Mouse (Mus musculus): ENCODE data around the gene Polg2. TPM values are rescaled to one million over a fixed set of nuclear protein-coding genes. Genes with fewer than 3 reads are reported as not detected.
"Not testable (repeated sequence)": the region's sequence is repeated elsewhere in the genome, so short reads cannot be mapped to it uniquely, and the experiment has no call there.

Polg2 gene
- total RNA-seq, 4 experiments from 2014 or later, result 2.8 to 4.6 (median 4.0) TPM

- no peak for DNase-seq (ENCODE audit: low spot score in 2 of 2)
These were observed 10.3 kb upstream of the Polg2 start for GRCm38 (mm10) chr11:106789649-106790048.

- DNase-seq (ENCODE audit: low spot score in 2 of 2), result peak in 1 of 2 experiments; percentile 98
These were observed 9.6 kb upstream of the Polg2 start, which contains the start of the genes Ddx5 and Cep95 for GRCm38 (mm10) chr11:106788775-106789459. Gene Ddx5, minus strand, starts transcription at chr11:106789185. Gene Cep95, plus strand, starts transcription at chr11:106789252.

- DNase-seq (ENCODE audit: low spot score in 2 of 2), result peak; percentile 95 to 99
These were observed 8.9 kb upstream of the Polg2 start for GRCm38 (mm10) chr11:106788026-106788774.

- peak; percentile 75 to 84 for DNase-seq (ENCODE audit: low spot score in 2 of 2)
These were observed 8.0 kb upstream of the Polg2 start for GRCm38 (mm10) chr11:106787131-106788025.

- DNase-seq (ENCODE audit: low spot score in 2 of 2), result no peak
These were observed 5.7 kb upstream of the Polg2 start for GRCm38 (mm10) chr11:106785043-106785442.

- no peak for DNase-seq (ENCODE audit: low spot score in 2 of 2)
These were observed 5.1 kb upstream of the Polg2 start for GRCm38 (mm10) chr11:106784476-106784875.

GRCm38 (mm10) chr11:106782841-106783764, 3.8 kb upstream of the Polg2 start:
- DNase-seq (ENCODE audit: low spot score in 2 of 2), result no peak

- not testable (repeated sequence) for DNase-seq (ENCODE audit: low spot score in 2 of 2)
These were observed 2.9 kb upstream of the Polg2 start for GRCm38 (mm10) chr11:106782271-106782670.

- no peak for DNase-seq (ENCODE audit: low spot score in 2 of 2)
These were observed 1.4 kb upstream of the Polg2 start for GRCm38 (mm10) chr11:106780590-106781220.

- DNase-seq (ENCODE audit: low spot score in 2 of 2), result no peak
These were observed 720 bp upstream of the Polg2 start for GRCm38 (mm10) chr11:106780089-106780425.

GRCm38 (mm10) chr11:106778589-106779387, 549 bp downstream of the Polg2 start:
- no peak for DNase-seq (ENCODE audit: low spot score in 2 of 2)

- DNase-seq (ENCODE audit: low spot score in 2 of 2), result no peak
These were observed 1.2 kb downstream of the Polg2 start for GRCm38 (mm10) chr11:106778132-106778531.

- no peak for DNase-seq (ENCODE audit: low spot score in 2 of 2)
These were observed 1.9 kb downstream of the Polg2 start for GRCm38 (mm10) chr11:106777395-106777794.

- DNase-seq (ENCODE audit: low spot score in 2 of 2), result no peak
These were observed 2.4 kb downstream of the Polg2 start for GRCm38 (mm10) chr11:106776960-106777359.

GRCm38 (mm10) chr11:106773061-106773460, 6.3 kb downstream of the Polg2 start:
- no peak for DNase-seq (ENCODE audit: low spot score in 2 of 2)

GRCm38 (mm10) chr11:106770195-106770974, 9.0 kb downstream of the Polg2 start:
- DNase-seq (ENCODE audit: low spot score in 2 of 2), result no peak

- DNase-seq (ENCODE audit: low spot score in 2 of 2), result no peak
These were observed 11.8 kb downstream of the Polg2 start for GRCm38 (mm10) chr11:106767516-106767915.

GRCm38 (mm10) chr11:106766611-106767162, 12.7 kb downstream of the Polg2 start:
- no peak for DNase-seq (ENCODE audit: low spot score in 2 of 2)

All from left cerebral cortex, adult 8-10 months (tissue).